Mouse (Mus musculus) stomach, embryonic 15.5 days (tissue): ENCODE measurements at regions not wholly inside any gene's neighbourhood (a gene's known extent, or its start where the extent isn't known, plus 50 kb on each side); places are given as distances from the start of the nearest gene placed in this dataset.

ENCODE experiments used
- ATAC-seq: fragments of 200-750 bp; cut with Nextera tagmentation; 2 replicates; pipeline ENCODE4 v1.8.0; 2017; ENCODE audit warnings: low read depth, moderate number of reproducible peaks, moderate TSS enrichment; ENCODE audit not compliant: insufficient read depth, low FRiP score
- H3K27ac ChIP-seq: fragments of 300-500 bp; sonication (generic); 2 replicates; pipeline ENCODE4 v1.5.1; 2015; ENCODE audit warnings: mild to moderate bottlenecking, inconsistent platforms
- H3K27me3 ChIP-seq: fragments of 300-500 bp; sonication (generic); replicated peaks from 2 replicates; pipeline ENCODE4 v1.6.1; 2015; ENCODE audit warnings: inconsistent platforms
- H3K36me3 ChIP-seq: fragments of 300-500 bp; sonication (generic); 2 replicates; pipeline ENCODE4 v1.6.1; 2015; ENCODE audit warnings: inconsistent platforms
- H3K4me1 ChIP-seq: fragments of 300-500 bp; sonication (generic); 2 replicates; pipeline ENCODE4 v1.6.1; 2015; ENCODE audit warnings: inconsistent platforms
- H3K4me2 ChIP-seq: fragments of 300-500 bp; sonication (generic); 2 replicates; pipeline ENCODE4 v1.6.1; 2015; ENCODE audit warnings: mild to moderate bottlenecking, inconsistent platforms
- H3K4me3 ChIP-seq: fragments of 300-500 bp; sonication (generic); replicated peaks from 2 replicates; pipeline ENCODE4 v1.5.1; 2015; ENCODE audit warnings: inconsistent platforms
- H3K9ac ChIP-seq: fragments of 300-500 bp; sonication (generic); 2 replicates; pipeline ENCODE4 v1.6.1; 2015; ENCODE audit warnings: inconsistent platforms
- H3K9me3 ChIP-seq: fragments of 300-500 bp; sonication (generic); 2 replicates; pipeline ENCODE4 v1.6.1; 2016; ENCODE audit warnings: inconsistent platforms
- WGBS: fragments of 180-500 bp; shearing (Covaris S2); methylation state at CpG from one replicate; pipeline ENCODE4 v1.1.7; 2015; 5-methylcytosine and 5-hydroxymethylcytosine counted together

- no peak overlapping the region for H3K27ac ChIP-seq
- no peak for ATAC-seq
- H3K4me1 ChIP-seq, result no peaks in the 10 kb centered on the region
- 64% methylated on average over 2 of the region's 2 CpGs for WGBS
- no peaks in the 10 kb centered on the region for H3K27me3 ChIP-seq
- H3K9ac ChIP-seq, result no peak overlapping the region
- H3K4me2 ChIP-seq, result no peak overlapping the region
- H3K36me3 ChIP-seq, result no peaks in the 10 kb centered on the region
- no peak overlapping the region for H3K4me3 ChIP-seq
- no peaks in the 10 kb centered on the region for H3K9me3 ChIP-seq
These were observed 580.3 kb downstream of the Rwdd3 start for GRCm38 (mm10) chr3:120591183-120591582.

- no peak overlapping the region for H3K9ac ChIP-seq
- H3K9me3 ChIP-seq, result no peaks in the 10 kb centered on the region
- H3K27ac ChIP-seq, result no peak overlapping the region
- 52% methylated on average over 6 of the region's 6 CpGs for WGBS
- no peak for ATAC-seq
- no peaks in the 10 kb centered on the region for H3K27me3 ChIP-seq
- no peak overlapping the region for H3K4me3 ChIP-seq
- no peak overlapping the region for H3K4me2 ChIP-seq
- no peaks in the 10 kb centered on the region for H3K36me3 ChIP-seq
- H3K4me1 ChIP-seq, result no peaks in the 10 kb centered on the region
These were observed 600.6 kb downstream of the Rwdd3 start for GRCm38 (mm10) chr3:120570806-120571425.

GRCm38 (mm10) chr3:120541556-120542476 lies 629.7 kb downstream of the Rwdd3 start:
- ATAC-seq, result no peak
- Histone ChIP-seq H3K4me3 (no peak overlapping the region), H3K27ac (no peak overlapping the region), H3K9ac (no peak overlapping the region), H3K36me3 (no peaks in the 10 kb centered on the region), H3K4me1 (no peaks in the 10 kb centered on the region), H3K4me2 (no peak overlapping the region), H3K27me3 (no peaks in the 10 kb centered on the region), H3K9me3 (no peaks in the 10 kb centered on the region)
- WGBS, result 52% methylated on average over 21 of the region's 21 CpGs

GRCm38 (mm10) chr3:120533901-120534300 lies 637.6 kb downstream of the Rwdd3 start:
- no peaks in the 10 kb centered on the region for H3K4me1 ChIP-seq
- H3K27me3 ChIP-seq, result no peaks in the 10 kb centered on the region
- no peak overlapping the region for H3K4me3 ChIP-seq
- 87% methylated on average over 3 of the region's 3 CpGs for WGBS
- no peaks in the 10 kb centered on the region for H3K36me3 ChIP-seq
- no peak for ATAC-seq
- H3K9ac ChIP-seq, result no peak overlapping the region
- H3K27ac ChIP-seq, result no peak overlapping the region
- H3K9me3 ChIP-seq, result no peaks in the 10 kb centered on the region
- H3K4me2 ChIP-seq, result no peak overlapping the region

- Histone ChIP-seq H3K4me3 (no peak overlapping the region), H3K27me3 (no peaks in the 10 kb centered on the region), H3K4me1 (no peaks in the 10 kb centered on the region), H3K4me2 (no peak overlapping the region), H3K9ac (no peak overlapping the region), H3K27ac (no peak overlapping the region), H3K9me3 (no peaks in the 10 kb centered on the region), H3K36me3 (no peaks in the 10 kb centered on the region)
- WGBS, result 65% methylated on average over 9 of the region's 9 CpGs
- ATAC-seq, result no peak
These were observed 639.5 kb downstream of the Rwdd3 start for GRCm38 (mm10) chr3:120531880-120532580.

DNA sequence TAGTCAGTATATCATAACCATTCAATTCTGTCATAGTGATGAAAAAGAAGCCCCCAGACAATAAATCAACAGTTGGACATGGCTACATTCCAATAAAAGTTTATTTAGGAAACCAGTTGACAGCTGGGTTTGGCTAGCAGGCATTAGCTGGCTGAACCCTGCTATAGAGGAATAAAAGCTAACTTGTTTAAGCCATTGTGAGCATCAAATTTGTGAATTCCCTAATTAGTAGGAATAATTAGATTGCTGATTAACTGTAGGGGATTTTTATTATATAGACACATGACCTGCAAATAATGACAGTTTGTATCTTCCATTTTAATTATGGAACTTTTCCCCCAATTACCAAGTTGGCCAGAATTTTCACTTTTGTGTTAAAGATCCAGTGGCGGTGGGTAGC lies 659.8 kb downstream of the Rwdd3 start:
- Histone ChIP-seq H3K4me2 (no peak overlapping the region), H3K4me1 (no peaks in the 10 kb centered on the region), H3K27me3 (no peaks in the 10 kb centered on the region), H3K9me3 (no peaks in the 10 kb centered on the region), H3K4me3 (no peak overlapping the region), H3K9ac (no peak overlapping the region), H3K27ac (no peak overlapping the region), H3K36me3 (no peaks in the 10 kb centered on the region)
- ATAC-seq, result no peak
- WGBS, result 89% methylated on average over 1 of the region's 1 CpGs

DNA sequence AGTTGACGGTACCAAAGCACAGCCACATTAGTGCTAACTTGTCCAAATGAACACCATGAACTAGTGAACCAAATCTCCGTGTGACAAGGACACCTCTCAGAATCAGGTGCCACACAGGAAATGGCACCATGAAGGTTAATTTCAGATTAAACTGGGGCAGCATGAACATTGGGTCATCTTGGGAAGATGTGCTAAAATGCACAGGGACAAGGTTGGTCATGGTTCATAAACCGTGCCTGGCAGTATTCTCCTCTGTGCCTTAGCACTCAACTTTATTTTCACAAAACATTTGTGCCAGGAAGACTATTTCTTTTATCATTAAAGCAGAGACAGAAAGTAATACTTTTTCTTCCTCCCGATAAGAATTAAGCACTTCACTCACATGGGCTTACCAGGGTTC lies 672.6 kb downstream of the Rwdd3 start:
- H3K4me2 ChIP-seq, result no peak overlapping the region
- no peak for ATAC-seq
- 79% methylated on average over 4 of the region's 4 CpGs for WGBS
- no peak overlapping the region for H3K4me3 ChIP-seq
- no peak overlapping the region for H3K9ac ChIP-seq
- no peaks in the 10 kb centered on the region for H3K9me3 ChIP-seq
- no peaks in the 10 kb centered on the region for H3K4me1 ChIP-seq
- no peaks in the 10 kb centered on the region for H3K36me3 ChIP-seq
- H3K27me3 ChIP-seq, result no peaks in the 10 kb centered on the region
- no peak overlapping the region for H3K27ac ChIP-seq

- Histone ChIP-seq H3K36me3 (no peaks in the 10 kb centered on the region), H3K4me1 (no peaks in the 10 kb centered on the region), H3K4me3 (no peak overlapping the region), H3K27ac (no peak overlapping the region), H3K9me3 (no peaks in the 10 kb centered on the region), H3K9ac (no peak overlapping the region), H3K27me3 (no peaks in the 10 kb centered on the region), H3K4me2 (no peak overlapping the region)
- WGBS, result 56% methylated on average over 1 of the region's 1 CpGs
- no peak for ATAC-seq
These were observed 693.6 kb downstream of the Rwdd3 start for GRCm38 (mm10) chr3:120477934-120478333.

- WGBS, result 45% methylated on average over 2 of the region's 2 CpGs
- H3K9ac ChIP-seq, result no peak overlapping the region
- H3K9me3 ChIP-seq, result no peaks in the 10 kb centered on the region
- no peak overlapping the region for H3K27ac ChIP-seq
- H3K4me3 ChIP-seq, result no peak overlapping the region
- no peaks in the 10 kb centered on the region for H3K36me3 ChIP-seq
- no peak overlapping the region for H3K4me2 ChIP-seq
- no peaks in the 10 kb centered on the region for H3K27me3 ChIP-seq
- H3K4me1 ChIP-seq, result no peaks in the 10 kb centered on the region
- ATAC-seq, result no peak
These were observed 693.0 kb upstream of the Ptbp2 start for GRCm38 (mm10) chr3:120477232-120477631.

DNA sequence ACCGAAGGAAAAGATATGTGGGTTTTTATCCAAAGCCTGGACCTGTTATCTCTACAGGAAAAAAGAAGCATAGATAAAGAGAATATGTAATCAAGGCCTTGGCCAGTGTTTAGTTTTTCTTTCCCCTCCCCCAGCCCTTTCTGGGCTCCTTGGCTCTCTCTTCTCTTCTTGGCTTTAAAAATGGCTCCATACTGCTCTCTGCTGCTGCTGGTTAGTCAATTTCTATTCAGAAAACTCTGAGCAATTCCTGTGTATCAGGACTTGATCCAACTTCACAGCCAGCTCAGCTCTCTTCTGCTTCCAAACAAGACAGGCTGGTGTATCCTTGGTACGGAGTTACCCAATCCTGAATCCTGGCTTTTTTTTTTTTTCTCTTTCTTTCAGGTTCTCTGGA lies 689.4 kb upstream of the Ptbp2 start:
- Histone ChIP-seq H3K27me3 (no peaks in the 10 kb centered on the region), H3K4me2 (no peak overlapping the region), H3K36me3 (no peaks in the 10 kb centered on the region), H3K9ac (no peak overlapping the region), H3K4me1 (no peaks in the 10 kb centered on the region), H3K27ac (no peak overlapping the region), H3K4me3 (no peak overlapping the region), H3K9me3 (no peaks in the 10 kb centered on the region)
- peak; percentile 84 for ATAC-seq
- WGBS, result 23% methylated on average over 2 of the region's 2 CpGs

DNA sequence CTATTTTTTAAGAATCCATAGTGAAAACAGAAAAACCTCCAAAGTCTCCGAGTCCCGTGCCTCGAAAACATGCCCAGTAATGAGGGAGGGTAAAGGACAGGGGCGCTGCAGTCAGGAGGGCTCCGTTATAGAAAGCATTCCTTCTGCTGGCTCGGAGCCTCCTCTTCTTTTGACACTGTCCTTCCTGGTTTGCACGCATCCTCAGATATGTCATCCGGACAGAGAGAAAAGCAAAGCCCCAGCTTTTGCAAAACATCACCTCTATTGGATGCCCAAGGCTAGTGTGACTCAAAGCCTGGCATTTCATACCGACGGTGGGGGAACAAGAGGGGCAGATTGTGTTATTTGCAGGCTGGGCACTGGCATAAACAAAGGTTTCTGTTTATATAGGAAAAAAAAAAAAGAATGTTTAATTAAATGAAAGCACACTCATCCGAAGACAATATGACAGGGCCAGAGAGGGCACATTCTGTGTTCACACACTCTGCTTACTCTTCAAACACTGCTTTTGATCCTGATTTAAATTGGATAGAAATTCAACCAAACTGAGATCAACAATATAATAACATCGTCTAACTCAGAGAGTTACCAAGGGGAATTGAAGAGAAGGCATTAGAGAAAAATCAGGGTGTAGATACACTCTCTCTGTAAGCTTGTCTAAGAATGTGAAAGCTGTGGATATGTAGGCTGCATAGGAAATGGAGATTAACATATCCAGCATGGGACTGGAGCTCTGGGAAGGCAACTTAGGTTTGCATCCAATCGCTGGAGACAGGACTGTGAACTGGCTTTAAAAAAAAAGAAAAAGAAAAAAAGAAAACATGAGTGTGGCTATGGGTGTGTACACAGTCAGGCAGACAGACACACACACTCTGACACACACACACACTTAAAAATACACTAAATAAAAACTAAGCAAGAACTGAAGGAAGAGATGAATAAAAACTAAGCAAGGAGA lies 688.7 kb upstream of the Ptbp2 start:
- ATAC-seq, result peak; percentile 63
- Histone ChIP-seq H3K27me3 (no peaks in the 10 kb centered on the region), H3K9me3 (no peaks in the 10 kb centered on the region), H3K9ac (no peak overlapping the region), H3K4me1 (no peaks in the 10 kb centered on the region), H3K36me3 (no peaks in the 10 kb centered on the region), H3K4me3 (no peak overlapping the region), H3K27ac (no peak overlapping the region), H3K4me2 (no peak overlapping the region)
- 38% methylated on average over 13 of the region's 13 CpGs for WGBS
